Mouse (Mus musculus): ENCODE measurements around the gene BC048507.

DNA sequence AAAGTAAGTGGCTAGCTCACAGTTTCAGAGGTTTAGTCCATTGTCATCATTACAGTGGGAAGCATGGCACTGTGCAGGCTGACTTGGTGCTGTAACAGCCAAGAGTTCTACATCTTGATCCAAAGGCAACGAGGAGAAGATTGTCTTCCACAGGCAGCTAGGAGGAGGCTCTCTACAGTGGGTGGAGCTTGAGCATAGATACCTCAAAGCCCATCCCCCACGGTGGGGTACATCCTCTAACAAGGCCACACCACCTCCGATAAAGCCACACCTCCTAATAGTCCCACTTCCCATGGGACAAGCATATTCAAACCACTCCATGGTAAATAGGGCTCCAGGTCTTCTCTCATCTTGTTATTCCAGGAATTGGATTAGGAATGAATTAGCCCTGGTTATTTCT is 12.8 kb upstream of the BC048507 start:
- TF ChIP-seq CTCF (IDR thresholded peaks at IDR 0.05; ENCODE audit: low read depth) (no peak), EP300 (optimal IDR thresholded peaks at IDR 0.05) (no peak)

All from stomach, postnatal 0 days (tissue).